Mouse (Mus musculus): ENCODE data around the gene Efna4.
A peak's percentile ranks its signal among the peaks of the same experiment; 100 is the strongest.

Gene Efna4

DNA sequence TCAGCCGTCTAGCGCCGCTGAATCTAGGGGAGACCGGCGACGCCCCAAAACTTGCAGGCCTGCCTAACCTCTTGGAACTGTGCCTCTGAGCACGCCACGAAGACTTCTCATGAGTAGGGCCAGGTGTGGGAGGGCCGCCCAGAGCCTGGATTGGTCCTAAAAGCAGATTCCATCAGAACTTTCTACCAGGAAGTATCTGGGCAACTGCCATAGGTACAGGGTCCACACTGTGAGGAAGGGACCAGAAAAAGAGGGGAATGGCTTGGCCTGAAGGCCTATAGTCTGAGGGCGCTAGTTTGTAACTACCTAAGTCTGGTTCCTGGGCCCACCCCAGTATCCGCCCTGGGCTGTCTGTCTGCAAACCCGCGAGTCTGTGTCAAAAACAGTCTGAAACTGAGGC is 6.3 kb downstream of the Efna4 start:
- DNase-seq (ENCODE audit: low spot score in 2 of 2): no peak

GRCm38 (mm10) chr3:89330948-89331347 is 6.9 kb downstream of the Efna4 start:
- no peak for DNase-seq (ENCODE audit: low spot score in 2 of 2)

GRCm38 (mm10) chr3:89330346-89330745 is 7.5 kb downstream of the Efna4 start:
- DNase-seq (ENCODE audit: low spot score in 2 of 2): no peak

GRCm38 (mm10) chr3:89328623-89329022 is 9.2 kb downstream of the Efna4 start:
- no peak for DNase-seq (ENCODE audit: low spot score in 2 of 2)

DNA sequence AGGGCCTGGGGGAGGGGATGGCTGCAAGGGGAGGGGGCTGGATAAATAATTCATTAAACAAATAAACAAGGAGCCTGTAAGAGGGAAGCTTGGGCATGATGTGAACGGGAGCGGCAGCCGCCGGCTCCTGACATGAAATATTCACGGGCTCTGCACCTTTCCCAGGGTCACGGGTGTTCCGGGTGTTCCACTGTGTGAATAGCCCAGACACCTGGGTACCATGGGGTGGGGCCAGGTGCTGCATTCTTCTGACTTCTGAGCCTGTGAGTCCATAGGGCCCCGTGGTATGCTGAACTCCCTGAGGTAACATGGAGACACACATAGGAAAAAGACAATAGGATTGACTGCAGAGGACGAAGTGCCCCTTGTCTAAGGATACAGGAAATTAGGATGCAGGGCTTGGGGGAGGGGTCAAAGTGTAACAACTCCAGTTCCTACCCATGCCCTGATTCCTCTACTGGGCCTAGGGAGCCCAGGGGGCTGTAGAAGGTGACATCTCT is 10.4 kb downstream of the Efna4 start:
- no peak for DNase-seq (ENCODE audit: low spot score in 2 of 2)

DNA sequence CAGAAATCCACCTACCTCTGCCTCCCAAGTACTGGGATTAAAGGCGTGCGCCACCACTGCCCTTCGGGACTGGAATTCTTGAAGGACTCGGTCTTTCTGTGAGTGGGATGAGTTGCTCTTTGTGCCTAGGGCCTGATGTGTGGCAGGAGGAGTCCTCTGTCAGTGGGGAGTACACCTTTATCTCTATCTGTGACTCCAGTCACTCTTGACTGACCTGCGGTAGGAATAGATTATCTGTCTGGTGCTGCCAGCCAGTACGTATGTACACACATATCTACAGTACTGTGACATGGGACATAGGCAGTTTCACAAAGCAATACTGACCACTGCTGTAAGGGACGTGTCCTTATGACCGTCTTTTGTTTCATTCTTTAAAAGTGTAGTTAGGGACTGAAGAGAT is 11.9 kb downstream of the Efna4 start:
- DNase-seq (ENCODE audit: low spot score in 2 of 2): no peak

DNA sequence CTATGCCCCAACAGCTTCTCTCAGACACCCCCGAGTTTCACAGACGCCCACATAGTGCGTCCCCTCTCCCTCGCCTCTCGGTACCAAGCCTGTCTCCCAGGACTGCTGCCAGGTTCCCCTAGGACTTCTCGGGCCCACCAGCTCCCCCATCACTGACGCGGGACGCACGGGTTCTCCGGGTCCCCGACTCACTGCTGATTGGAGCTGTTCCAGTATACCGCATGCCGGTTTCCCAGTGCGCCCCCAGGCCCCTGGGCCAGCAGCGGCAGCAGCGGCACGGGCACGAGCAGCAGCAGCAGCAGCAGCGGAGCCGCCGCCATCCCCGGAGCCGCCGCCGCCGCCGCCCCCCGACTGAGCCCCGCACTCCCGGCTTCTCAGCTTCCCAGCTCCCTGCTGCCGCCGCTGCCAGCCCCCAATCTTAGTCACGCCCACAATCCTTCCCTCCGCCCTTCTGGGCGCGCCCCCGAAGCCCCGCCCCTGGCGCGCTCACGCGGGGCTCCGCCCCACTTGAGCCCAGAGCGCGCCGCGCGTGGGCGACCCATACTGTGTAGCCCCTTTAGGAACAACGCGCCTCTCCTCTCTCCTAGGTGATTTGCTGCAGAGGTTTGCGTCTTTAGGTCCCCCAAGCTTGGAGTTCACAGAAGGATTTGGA is 15.2 kb downstream of the Efna4 start, which contains the start of gene Efna3:
Gene Efna3 (minus strand): TSS at position 452 of the 652 bp plus-strand sequence.
- DNase-seq (ENCODE audit: low spot score in 2 of 2): peak; percentile 93 to 94

- DNase-seq (ENCODE audit: low spot score in 2 of 2): no peak
These were observed 15.7 kb downstream of the Efna4 start for GRCm38 (mm10) chr3:89322131-89322500.

DNA sequence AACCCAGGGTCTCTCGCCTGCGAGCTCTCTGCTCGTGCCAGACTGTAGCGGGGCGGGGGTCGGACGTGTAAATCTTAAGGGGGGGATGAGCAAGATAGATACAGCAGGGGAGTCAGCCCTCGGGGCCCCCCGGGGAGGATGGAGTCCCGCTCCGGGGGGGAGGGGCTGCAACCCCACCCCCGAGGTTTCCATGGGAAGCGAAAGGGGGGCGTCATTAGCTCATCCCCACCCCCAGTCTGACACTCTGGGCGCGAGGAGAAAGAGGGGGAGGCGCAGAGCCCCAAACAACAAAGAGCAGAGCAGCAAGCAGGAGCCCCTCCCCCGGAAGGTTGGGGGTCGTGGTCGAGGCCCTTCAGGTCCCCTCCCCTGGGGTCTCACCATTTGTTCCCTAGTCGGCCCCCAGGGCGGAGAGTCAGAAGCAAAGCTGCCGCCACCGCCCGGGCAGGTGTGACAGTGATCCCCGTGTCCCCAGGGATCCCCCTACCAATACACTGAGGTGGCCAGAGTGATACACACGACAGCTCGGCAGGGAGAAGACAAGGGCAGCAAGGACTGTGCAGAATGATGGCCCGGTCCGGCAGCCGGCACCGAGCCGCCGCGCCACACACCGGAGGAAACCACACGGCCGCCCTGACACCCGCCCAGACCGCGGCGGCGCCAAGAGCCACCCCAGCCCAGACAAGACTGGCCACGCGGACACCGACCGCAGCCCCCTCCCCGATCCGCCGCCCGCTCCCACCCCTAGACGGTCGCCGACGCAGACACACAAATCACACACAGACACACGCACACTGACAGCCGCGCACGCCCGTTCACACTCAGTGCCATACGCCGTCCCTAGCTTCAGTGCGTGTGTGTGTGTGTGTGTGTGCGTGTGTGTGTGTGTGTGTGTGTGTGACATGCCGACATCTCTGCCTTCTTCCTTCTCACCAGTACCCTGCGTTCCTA is 16.4 kb downstream of the Efna4 start:
- DNase-seq (ENCODE audit: low spot score in 2 of 2): peak; percentile 74 to 81

DNA sequence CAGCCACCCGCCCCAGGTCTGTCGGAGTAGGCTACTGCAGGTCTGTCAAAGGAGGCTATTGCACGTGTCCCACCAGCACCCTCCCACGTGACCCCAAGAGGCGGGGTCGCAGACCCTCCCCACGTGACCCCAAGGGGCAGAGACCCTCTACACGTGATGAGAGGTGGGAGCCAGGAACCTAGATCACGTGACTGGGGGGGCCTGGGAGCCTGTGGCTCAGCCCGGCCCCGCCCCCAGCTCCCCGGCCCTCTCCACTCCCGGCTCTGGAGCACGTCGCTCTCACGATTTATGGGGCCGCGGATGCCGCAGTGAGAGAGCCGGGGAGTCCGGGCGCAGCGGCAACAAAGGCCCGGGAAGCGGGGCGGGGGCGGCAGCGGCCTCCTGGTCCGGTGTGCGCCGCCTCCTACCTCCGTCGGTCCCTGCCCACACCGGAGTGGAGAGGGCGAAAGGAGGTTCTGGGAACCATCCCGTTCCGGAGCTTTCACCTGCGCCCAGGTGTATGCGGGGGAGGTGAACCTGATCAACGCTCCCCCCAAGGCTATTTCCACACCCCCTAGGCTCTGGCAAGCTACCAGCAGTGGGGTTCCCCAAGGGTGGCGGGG is 17.1 kb downstream of the Efna4 start:
- DNase-seq (ENCODE audit: low spot score in 2 of 2): peak; percentile 80 to 83

DNA sequence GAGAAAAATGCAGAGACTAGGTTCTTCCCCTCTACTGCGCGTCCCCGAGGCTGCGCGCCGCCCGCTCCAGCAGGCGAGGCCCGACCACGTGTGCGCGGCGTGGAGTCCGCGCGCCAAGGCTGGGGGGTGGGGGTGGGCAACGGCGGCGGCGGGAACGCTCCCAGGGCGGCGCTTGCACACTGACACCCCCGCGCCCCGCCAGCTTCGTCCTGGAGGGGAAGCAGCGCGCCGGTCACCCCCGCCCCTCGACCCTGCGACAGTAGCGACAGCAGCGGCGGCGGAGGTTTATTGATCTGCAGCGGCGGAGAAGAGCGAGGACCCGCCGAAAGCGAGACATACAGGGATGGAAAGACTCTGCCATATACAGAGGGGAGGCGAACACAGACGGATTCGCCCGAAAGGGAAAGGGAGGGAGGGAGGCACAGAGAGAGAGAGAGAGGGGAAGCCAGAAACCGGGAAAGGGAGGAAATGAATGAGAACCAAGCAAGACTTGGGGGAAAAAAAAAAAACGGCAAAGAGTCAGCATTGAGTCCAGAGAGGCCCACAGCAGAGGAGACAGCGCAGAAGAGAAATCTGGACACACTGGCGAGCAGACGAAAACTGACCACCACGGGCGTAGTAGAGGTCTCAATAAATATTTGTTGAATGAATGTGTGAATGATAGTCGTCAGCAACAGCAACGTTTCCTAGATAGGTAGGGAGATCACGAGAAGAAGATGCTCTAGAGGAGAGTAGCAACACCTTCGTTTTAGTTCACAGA is 18.1 kb downstream of the Efna4 start:
- DNase-seq (ENCODE audit: low spot score in 2 of 2): peak; percentile 75 to 76

DNA sequence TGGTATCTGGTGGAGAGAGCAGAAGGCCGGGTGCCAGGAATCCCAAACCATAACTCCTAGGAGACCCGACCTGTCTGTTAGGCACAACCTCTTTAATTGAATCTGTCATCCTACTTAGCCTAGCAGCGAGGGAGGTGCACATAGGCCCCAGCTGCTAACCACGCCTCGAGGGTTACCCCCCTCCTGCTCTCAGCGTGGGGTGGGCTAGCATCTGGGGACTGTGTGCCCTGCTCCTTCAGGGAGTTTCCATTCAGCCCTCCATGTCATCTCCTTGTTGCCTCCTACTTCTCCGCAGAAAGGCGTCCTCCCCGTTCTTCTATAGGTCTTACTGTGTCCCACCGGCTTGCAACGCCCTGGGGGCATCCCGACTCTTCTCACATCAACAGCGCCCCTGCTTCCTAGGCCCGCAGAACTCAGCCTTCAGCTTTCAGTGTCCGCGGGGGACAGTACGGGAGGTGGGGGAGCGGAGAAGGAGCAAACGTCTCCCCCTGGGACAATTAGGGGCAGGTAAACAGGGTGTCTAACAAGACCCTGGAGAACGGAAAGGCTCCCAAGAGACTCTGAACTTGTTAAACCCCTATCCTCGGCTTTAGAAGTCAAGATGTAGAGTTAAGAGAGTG is 18.7 kb downstream of the Efna4 start:
- DNase-seq (ENCODE audit: low spot score in 2 of 2): peak in 1 of 2 experiments; percentile 43

DNA sequence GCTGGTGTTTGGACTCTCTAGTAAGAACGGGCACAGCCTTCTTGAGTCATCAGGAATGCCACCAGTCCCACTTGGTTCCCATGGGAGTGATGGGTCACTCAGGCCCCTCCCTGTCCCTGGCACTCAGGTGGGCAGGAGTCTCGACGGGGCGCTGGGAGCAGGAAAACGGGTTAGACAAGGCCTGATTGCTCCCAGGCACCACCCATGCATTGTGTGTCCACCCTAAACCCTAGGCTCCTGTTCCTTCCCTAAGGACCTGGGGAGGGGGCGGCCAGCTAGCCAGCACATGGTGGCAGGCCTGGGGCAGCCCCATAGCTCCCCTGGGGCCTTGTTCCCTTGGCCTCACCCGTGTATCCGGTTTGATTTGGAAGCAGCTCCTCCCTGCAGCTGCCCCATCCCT is 19.5 kb downstream of the Efna4 start:
- DNase-seq (ENCODE audit: low spot score in 2 of 2): no peak

DNA sequence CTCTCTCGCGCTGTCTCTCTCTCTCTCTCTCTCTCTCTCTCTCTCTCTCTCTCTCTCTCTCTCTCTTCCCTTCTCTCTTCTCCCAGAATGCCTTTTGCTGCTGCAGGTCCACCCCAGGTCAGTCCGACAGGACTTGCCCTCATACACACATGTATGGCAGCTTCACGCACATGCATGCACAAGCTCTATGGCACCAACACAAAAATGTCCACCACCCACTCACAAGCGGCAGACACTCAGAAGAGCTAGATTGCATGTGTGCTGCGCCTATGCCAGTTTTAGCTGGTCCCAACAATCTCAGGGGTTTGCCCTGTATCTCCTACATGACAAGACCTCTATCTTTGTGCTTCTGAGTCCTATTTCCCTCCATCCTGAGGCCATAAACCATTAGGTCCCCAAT is 20.6 kb downstream of the Efna4 start:
- peak in 1 of 2 experiments; percentile 67 for DNase-seq (ENCODE audit: low spot score in 2 of 2)

DNA sequence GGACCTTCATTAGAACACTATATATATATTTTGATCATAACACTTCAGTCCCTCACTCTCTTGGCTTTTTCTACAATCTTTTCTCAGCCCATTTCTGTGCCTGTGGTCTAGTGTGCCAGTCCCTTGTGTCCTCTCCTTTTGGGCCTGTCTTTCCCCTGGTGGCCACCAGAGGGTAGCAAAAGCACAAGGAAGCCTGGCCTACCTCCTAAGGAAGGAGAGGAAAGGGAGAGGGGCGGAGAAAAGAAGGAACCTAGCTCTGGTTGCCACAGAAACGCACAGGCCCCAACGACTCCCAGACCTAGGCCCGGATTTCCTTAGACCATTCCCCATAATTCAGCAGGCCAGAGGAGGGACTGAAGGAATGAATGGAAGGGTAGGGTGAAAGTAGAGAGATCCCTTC is 21.0 kb downstream of the Efna4 start:
- DNase-seq (ENCODE audit: low spot score in 2 of 2): peak; percentile 92 to 94

- DNase-seq (ENCODE audit: low spot score in 2 of 2): peak in 1 of 2 experiments; percentile 53
These were observed 21.6 kb downstream of the Efna4 start for GRCm38 (mm10) chr3:89315930-89316831.

GRCm38 (mm10) chr3:89315195-89315929 is 22.5 kb downstream of the Efna4 start:
- peak; percentile 82 to 86 for DNase-seq (ENCODE audit: low spot score in 2 of 2)

- DNase-seq (ENCODE audit: low spot score in 2 of 2): no peak
These were observed 23.0 kb downstream of the Efna4 start for GRCm38 (mm10) chr3:89314791-89315190.

DNA sequence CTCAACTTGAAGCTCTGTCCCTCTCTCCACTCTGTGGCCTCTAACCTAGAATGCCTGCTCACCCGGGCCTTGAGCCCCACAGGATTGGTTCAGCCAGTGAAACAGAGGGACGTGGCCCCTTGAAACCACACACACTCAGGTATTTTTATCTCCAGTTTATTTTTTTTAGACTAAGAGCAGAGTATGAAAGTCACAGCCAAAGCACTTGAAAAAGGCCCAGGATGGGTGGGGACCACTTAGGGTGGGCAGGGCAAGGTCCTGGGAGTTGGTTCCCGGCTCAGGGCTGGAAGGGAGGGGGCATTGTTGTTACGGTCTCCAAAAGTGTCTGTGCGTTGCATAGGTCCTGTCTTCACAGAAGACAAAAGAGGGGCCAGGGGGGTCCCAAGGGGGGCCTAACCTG is 23.5 kb downstream of the Efna4 start:
- no peak for DNase-seq (ENCODE audit: low spot score in 2 of 2)
